Mouse (Mus musculus) urinary bladder, postnatal 0 days (tissue): ENCODE data around the gene Gpc5. TPM values are rescaled to one million over a fixed set of nuclear protein-coding genes. Genes with fewer than 3 reads are reported as not detected.

ENCODE experiments used
- microRNA counts: library from miRNA; unstranded; fragments of <30 nt; microRNA quantifications from one replicate; lab custom pipeline; 2016
- microRNA-seq: library from miRNA; unstranded; fragments of <30 nt; microRNA quantifications from one replicate; pipeline ENCODE4, GENCODE M21; 2016
- polyA plus RNA-seq: library from polyadenylated mRNA; unstranded; fragments of >200 nt; fragmentation: Nextera tagmentation; extraction: Ambion mirVana; gene quantifications from 2 replicates; pipeline ENCODE4 v1.2.1, GENCODE M21; 2015

Gene Gpc5
- not detected in 2 replicates for polyA plus RNA-seq

GRCm38 (mm10) chr14:115092081-115092480, at the start of gene Gpc5:
Gene Gpc5, plus strand, starts transcription at chr14:115092215.

MicroRNAs within 50 kb of the gene (microRNA counts, 519-probe panel; counts per million panel counts)
- 2,230 counts per million, percentile 28 among the panel's probes with 10 or more counts for microRNA mmu-miR-18a (lab: Ali Mortazavi, UCI)
- microRNA mmu-miR-19a (lab: Ali Mortazavi, UCI) = 4,613 counts per million, percentile 86 among the panel's probes with 10 or more counts
- microRNA mmu-miR-19b (lab: Ali Mortazavi, UCI) = 4,144 counts per million, percentile 77 among the panel's probes with 10 or more counts
- 5,067 counts per million, percentile 92 among the panel's probes with 10 or more counts for microRNA mmu-miR-20a+mmu-miR-20b (lab: Ali Mortazavi, UCI)
- microRNA mmu-miR-92a (lab: Ali Mortazavi, UCI) = not detected

Small RNAs within 50 kb of the gene (microRNA-seq; reads per million reads assigned to microRNA genes)
- 7,442 reads per million, percentile 92 among the genes with 10 or more reads in this experiment for gene Mir17
- 1,624 reads per million, percentile 78 among the genes with 10 or more reads in this experiment for gene Mir18
- gene Mir19a = 24.7 reads per million, percentile 30 among the genes with 10 or more reads in this experiment
- gene Mir19b-1 = 8.7 reads per million, percentile 17 among the genes with 10 or more reads in this experiment
- gene Mir20a = 2,992 reads per million, percentile 85 among the genes with 10 or more reads in this experiment
- gene Mir92-1 = 1,091 reads per million, percentile 74 among the genes with 10 or more reads in this experiment
